Mouse (Mus musculus) layer of hippocampus, postnatal 14 days (tissue): ENCODE results near the gene Tomm20. TPM values are rescaled to one million over a fixed set of nuclear protein-coding genes. Genes with fewer than 3 reads are reported as not detected.
"Not testable (repeated sequence)": the region's sequence is repeated elsewhere in the genome, so short reads cannot be mapped to it uniquely, and the experiment has no call there.

Experiments
- DNase-seq, 2 experiments: peaks; one replicate each; pipeline ENCODE4 v3.0.0; 2021 to 2022; ENCODE audit warnings: low spot score in 2 of 2, mixed read lengths in 1 of 2
- total RNA-seq, 2 experiments: library from RNA; stranded (reverse); gene quantifications; 2 replicates each; pipeline ENCODE4 v1.2.3; 2021

Gene Tomm20
- total RNA-seq, 2 experiments from 2014 or later = 165 to 178 TPM

DNA sequence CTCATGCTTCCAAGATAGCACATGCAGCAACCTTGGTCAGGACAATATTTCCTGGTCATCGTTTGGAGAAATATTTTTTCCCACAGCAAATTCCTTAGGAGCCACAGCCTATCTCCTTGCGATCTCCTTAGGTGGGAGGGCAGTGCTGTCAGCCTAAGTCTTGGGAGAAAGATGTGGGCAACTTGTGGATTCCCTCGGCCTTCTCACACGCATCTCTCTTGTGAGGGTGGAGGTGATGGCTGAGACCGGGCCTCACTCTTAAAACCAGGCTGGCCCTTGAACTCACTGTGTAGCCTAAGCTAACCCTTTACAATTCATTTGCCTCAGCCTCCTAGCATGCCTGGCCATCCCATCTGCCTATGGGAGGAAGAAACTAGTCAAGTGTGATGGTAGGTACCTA is 25.9 kb downstream of the Tomm20 start:
- DNase-seq = no peak

DNA sequence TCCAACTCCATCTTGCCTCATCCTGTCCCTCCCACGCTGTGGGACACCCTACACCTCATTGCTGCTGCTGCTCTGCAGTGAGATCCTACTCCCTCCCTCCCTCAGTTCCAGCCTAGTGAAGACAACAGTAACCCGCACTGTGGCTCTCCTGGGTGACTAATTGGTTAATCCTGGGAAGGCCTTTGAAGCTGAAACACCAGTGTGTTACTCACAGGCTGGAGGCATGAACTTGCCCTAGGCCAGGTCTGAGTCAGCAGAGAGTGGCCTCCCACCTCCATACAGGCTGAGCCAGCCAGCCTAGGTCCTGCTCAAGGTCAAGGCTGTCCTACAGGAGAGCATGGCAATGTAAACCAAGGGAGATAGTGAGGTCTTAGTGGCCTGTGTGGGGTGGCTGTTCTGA is 26.4 kb downstream of the Tomm20 start:
- no peak for DNase-seq

DNA sequence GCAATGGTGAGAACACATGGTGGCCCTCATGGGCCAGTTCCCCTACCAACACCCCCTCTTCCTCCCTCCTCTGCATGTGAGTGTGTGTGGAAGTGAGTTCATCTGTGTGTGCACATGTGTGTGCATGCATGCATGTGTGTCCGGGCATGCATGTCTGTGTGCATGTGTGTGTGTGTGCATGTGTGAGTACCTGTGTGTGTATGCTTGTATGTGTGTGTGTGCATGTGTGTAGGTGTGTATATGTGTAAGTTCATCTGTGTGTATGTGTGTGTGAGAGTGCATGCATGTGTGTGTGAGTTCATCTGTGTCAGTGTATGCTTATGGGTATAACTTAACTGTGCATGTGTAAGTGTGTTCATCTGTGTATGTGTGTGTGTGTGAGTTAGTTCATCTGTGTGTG is 27.3 kb downstream of the Tomm20 start:
- no peak for DNase-seq

DNA sequence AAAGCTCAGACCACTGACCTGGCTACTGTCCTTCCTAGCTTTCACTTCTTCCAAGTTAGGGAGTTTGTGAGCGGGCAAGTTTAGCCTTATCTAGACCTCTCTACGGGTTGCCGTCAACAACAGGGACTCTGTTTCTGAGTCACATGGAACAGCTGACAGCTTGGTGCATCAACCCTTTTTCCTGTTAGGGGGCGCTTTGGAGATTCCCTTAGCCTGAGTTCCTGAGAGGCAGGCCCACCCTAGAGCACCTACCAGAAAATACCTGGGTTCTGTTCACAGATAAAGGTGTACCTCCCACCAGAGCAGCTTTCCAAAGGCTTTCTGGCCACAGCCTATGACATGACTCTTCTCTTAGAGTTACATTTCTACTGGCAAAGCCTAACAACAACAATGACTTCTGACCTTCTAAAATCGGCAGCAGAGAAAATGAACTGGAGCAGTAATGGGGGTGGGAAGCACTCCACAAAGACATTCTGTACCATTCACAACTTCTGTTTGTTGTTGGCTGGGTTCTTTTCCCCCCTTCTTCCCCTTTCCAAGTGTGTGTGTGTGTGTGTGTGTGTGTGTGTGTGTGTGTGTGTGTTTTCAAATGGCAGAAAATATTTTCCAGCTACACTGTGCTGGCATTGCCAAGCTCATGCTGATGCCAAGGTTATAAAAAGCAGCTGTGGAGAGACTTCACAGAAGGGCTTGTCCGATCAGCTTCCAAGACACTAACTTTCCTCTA is 28.3 kb downstream of the Tomm20 start:
- DNase-seq = no peak

DNA sequence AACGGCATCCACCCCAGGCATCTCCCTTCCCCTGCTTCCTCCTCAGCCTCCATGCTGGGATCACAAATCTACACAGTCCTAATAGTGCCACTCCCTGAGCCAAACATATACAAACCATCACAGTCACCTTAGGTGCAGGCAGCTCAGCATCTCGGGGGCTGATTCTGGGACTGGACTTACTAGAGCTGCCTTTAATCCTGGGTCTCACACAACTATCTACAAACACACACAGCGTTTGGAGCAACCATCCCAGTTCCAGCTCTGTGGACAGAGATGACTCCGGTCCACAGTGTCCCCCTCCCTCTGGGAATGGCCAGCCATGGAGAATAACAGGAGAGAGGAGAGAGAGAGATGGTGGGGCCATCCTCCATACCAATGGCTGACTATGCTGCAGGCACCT is 29.0 kb downstream of the Tomm20 start:
- DNase-seq = no peak

DNA sequence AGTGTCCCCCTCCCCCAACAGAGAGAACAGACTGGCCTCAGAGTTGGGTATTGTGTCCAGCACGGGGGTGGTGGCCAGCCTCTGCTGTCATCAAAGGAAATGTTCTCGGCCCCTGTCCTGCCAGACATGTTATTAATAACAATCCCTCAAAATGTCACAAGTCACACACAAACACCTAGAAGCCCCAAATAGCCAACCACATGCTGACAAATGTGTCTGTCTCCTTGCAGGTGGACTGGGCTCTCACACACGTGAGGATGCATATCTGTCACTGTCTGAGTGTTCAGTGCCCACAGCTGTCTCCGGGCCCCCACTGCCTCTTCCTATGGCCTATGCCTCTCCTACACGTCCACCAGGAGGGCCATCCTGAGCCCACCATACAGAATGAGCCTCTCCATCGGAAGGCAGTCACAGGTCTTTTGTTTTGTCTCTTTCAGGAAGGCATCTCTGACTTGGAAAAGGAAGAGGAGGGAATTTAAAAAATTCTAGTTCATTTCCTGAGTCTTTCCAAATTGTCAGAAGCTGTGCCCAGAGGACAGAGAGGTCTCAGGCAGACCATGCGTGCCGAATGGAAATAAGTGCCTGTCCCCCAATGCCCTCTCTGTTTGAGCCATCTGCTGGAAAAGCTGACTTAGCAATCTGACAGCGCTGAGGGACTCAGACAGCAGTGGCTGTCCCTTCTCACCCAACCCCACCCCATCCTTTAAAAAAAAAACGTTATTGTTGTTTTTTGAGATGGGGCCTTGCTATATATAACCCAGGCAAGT is 30.9 kb downstream of the Tomm20 start:
- no peak for DNase-seq

DNA sequence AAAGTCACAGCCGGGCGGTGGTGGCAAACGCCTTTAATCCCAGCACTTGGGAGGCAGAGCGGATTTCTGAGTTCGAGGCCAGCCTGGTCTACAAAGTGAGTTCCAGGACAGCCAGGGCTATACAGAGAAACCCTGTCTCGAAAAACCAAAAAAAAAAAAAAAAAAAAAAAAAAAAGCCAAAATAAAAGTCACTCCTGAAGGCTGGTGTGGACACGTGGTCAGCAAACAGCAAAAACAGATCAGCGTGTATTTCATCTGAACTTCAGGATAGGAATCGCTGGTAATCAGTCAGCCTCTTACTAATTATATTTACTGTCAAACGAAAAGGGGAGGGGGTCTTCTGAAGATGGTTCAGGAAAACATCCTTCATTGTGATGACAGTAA is 31.5 kb downstream of the Tomm20 start:
- DNase-seq = not testable (repeated sequence)

DNA sequence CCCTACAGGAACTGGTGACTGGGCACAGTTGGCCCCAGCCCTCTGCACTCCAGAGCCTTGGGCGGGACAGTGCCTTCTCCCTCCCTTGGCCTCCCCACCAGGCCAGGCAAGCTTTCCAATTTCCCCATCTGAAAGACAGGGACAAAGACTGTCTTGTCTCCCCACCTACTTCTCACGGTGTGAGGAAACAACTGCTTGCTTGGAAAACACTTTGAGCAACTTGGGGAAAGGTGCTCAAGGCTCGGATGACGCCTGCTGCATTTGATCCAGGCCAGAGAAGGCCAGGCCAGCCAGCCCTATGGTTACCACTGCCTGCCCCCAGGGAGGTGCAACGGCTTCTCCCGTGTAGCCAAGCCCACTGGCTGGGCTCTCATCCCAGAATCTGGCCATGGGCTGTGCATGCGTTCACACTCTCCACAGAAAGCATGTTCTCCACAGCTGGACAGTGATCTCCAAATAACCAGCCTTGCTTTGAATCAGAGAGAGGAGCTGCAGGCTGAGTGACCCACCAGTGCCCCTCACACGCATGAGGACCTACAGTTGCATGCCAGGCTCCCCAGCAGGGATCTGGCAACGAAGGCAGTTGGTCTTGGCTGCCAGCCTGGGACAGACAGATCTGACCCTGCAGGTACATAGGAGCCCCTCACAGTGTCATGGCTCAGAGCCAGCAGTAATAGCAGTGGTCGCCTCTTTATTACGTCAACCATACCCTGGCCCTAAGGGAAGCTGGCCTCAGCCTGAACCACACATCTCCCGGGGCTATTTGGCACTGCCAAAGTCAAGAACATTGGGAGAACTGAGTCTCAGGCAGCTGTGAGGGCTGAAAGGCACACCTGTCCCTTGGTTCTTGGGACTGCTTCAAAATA is 32.2 kb downstream of the Tomm20 start:
- peak in 1 of 2 experiments; percentile 45 for DNase-seq

DNA sequence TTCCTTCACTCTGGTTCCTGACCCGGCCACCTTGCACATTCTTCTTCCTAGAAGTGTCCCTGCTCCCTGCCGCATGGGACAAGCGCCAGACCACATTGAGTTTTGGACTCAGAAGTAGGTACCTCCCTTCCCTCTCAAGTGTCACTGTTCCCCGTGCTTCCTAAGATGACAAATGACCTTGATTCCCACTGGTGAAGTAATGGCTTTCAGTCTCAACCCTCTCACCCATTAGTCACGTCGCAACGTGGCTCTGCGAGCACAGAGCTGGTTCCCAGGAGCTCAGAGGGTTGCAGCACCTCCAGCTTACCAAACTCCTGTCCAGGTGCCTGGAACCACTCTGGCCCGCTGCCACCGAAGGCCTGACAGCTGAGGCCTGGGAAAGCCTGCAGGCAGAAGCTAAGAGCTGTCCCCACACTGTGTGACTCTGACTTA is 36.3 kb downstream of the Tomm20 start:
- DNase-seq = no peak

DNA sequence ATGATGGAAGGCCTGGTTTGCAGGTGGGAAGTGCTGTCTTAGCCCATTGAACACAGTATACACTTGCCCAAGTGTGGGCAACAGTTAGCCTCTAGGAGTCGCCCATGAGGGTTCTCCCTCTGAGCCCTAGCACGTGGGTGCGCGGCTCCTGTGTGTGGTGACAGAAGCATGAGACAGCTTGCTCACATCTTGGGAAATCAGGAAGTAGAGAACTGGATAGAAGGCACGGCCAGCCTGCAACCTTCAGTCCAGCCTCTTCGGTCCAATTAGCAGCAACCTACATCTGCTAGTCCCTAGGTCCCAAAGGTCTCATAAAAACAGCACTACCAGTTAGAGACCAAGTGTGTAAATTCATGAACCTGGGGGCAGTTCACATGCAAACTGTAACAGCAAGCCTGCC is 36.8 kb downstream of the Tomm20 start:
- DNase-seq = no peak

DNA sequence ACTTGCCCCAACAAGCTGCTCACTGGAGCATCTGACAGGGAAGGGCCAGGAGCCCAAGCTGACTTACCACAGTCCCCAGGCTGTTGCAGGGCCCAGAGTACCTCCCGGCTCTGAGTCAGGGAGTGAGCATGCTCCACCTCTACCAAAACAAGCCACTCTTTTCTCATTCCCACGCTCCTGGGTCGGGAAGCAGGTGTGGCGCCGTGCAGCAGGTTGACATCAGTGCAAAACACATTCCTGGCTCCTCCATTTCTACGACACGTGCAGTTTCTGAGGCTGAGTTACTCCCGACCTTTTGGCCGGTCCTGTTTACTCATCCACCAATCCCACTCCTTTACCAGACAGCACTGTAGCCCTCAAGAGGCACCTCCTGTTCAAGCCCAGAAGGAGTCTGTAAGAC is 37.7 kb downstream of the Tomm20 start:
- no peak for DNase-seq

DNA sequence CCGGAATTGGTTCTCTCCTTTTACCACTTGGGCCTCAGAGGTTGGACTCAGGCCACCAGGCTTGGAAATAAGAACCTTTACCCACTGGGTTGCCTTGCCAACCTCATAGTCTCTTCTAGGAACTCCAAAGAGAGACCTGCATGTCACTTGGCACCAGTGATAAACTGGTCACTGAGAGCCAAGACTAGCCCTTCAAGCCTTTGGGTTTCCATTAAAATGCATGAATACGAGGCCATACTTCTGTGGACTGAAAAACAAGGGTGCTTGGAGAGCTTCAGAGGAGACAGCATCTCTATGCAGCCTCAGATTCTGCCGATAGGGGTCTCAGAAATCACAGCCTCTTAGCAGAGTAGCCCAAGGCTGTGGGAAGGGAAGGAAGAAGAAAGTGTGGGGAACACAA is 38.3 kb downstream of the Tomm20 start:
- peak in 1 of 2 experiments; percentile 77 for DNase-seq

DNA sequence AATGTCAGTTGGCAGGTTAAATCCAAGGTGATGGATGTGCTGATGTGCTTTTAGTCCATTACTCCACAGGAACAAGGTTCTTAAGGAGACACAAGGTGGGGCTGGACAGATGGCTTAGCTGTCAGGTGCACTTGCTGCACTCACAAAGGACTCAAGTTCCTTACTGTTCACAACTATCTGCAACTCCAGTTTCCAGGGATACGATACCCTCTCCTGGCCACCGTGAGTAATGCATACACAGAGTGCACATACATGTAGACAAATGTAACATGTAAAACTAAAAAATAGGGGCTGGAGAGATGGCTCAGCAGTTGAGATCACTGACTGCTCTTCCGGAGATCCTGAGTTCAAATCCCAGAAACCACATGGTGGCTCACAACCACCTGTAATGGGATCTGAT is 40.3 kb downstream of the Tomm20 start:
- no peak for DNase-seq

DNA sequence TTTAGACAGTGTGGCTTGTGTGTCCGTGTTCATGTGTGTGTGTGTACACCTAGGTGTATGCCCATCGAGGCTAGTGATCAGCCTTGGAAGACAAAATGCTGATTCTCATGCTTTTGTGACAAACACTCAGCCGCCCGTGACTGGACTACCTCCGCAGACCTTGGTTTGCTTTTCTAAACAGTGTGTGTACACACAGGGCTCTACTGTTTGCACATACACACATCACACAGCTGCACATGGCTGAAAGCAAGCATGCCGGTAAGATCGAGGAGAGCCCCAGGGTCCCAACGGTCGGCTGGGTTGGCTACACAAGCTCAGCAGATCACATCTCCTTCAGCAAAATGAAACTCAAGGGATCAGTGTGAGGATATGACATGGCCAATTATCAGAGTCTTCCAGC is 41.7 kb downstream of the Tomm20 start:
- DNase-seq = no peak

DNA sequence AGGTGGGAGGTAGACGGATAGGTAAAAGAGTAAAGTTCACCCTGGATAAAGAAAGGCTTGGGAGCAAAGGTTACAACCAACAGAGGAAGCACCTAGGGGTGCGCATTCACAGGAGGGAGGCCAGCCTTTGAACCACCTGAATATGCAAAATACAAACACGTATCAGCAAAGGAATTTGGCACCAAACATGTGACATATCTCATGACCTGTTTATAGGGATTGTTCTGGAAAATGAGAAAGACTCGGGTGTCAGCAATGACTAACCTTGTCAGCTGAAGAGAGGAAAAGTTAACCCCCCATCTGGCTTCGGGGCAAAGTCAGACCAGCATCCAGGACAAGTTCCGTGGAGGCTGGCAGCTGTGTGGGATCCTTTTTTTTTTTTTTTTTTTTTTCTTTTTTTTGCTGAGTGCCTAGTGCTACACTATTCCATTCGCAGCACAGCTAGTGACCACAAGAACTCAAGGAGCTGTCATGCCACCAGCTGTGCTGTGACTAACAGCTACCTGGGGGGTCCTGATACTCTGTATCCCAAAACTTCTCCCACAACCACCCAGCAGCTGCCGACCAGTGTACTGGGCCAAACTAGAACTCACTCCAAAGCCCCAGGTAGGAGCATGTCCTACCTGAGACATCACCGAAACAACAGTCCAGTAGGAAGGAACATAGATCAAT is 42.3 kb downstream of the Tomm20 start:
- DNase-seq = no peak

DNA sequence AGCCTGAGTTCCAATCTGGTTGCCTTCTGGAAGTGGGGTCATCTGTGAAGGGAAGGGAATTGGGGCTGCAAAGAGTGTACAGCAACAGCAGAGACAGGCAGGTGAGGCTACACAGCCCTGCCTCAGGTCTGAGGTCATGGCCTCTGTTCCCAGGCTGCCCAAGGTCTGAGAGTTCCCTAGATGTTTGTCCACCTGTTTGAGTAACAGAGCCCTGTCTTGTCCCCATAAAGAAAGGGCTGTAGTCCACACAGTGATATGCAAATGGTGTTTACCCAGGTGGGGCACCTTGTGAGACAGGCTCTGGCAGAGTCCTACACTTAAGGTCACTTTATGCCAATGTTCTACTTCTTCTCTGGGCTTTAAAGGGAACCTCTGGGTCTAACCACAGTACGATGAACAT is 44.0 kb downstream of the Tomm20 start:
- DNase-seq = no peak

DNA sequence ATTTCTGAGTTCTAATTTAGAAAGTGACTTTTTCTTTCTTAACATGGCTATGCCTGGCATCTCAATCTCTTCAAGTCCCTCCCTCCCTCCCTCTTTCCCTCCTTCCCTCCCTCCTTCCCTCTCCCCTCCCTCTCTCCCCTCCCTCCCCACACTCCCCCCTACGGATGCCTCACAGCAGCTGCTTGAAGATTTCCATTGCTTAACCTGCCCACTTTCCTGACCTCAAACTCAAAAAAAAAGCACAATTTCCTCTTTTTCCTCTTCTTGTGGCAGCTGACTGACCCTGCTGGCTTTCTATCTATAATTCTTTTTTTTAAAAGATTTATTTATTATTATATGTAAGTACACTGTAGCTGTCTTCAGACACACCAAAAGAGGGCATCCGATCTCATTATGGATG is 44.6 kb downstream of the Tomm20 start:
- DNase-seq = no peak

DNA sequence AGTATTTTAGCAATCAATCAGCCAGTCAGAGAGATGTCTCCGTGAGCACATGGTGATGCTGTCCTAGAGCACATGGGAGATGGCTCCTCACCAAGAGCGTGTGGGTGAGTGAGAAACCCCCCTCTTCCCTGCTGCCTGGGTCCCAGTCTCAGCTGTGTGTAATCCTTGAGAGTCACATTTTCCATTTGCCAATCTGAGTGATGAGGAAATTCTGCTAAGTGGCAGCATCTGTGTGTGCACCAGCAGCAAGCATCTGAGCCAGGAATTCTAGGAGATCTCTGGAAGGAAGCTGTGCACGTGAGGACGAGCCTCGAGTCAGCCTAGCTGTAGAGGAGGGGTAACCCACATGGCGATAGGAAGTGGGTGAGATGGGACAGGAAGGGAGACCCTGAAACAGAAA is 50.5 kb downstream of the Tomm20 start:
- peak; percentile 71 to 87 for DNase-seq

DNA sequence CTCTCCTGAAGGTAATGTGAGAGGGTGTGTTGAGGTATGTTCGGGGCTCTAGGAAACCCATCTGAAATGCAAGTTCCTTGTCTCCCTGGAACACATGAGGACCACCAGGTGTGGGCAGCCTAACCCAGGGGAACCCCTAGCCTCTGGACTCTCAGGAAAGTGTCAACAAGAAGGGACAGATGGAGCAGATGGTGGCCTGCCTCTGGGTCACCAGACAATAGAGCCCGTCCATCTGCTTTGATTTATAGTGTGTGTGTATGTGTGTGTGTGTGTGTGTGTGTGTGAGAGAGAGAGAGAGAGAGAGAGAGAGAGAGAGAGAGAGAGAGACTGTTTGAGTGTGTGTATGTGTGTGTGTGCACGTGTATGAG is 58.0 kb downstream of the Tomm20 start:
- DNase-seq = no peak

DNA sequence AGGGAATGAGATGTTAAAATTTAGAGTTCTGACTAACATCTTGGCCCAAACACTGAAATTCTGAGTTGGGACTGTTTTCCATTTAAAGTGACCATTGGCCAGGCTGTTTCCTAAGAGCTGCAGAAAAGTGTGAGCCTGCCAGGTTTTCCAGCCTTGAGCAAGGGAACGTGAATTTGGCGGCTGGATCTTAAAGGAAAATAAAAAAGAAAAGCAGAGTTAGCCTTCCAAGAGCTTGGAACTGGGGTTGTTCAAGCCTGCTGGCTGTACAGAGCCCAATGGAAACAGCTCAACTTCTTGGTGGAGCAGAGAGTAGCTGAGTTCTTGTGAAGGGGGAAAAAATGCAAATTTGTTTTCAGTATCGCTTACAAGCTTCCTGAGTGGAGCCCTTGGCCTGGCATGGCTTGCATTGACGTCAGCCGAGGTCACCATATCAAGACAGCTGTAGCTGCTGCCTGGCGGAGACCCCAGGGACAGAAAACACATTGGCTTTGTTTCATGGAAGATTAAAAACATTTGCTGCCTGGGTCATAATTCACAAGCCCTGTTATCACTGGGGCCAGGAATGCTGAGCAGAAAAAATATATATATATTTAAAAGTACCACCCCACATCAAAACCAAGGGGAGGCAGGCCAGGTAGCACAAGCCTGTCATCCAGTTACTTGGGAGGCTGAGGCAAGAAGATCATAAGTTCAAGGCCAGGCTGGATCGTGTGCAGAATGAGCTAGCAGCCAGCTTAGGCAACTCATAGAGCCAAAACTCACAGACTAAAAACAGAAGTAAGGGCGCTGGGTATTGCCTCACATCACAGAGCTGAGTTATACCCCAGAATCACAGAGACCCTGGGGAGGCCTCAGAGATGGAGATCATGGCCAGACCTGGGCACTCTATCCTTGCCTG is 58.7 kb downstream of the Tomm20 start:
- peak in 1 of 2 experiments; percentile 69 for DNase-seq
